Mouse (Mus musculus) CD4-positive, CD25-positive, alpha-beta regulatory T cell, adult 4 months (primary cell): ENCODE measurements around the gene Fbxw10. TPM values are rescaled to one million over a fixed set of nuclear protein-coding genes. Genes with fewer than 3 reads are reported as not detected.

ENCODE experiments used
- ATAC-seq: one replicate; pipeline ENCODE4 v1.8.0; 2017
- polyA plus RNA-seq, 2 experiments: library from polyadenylated mRNA; unstranded; fragments of 100-300 nt; shearing (Covaris generic); gene quantifications; one replicate each; pipeline ENCODE4 v1.2.1; 2017

The Fbxw10 gene
- polyA plus RNA-seq = 1 to 10 TPM; 8.4 to 9.6 TPM

GRCm38 (mm10) chr11:62846961-62847654 lies at the start of gene Fbxw10:
TSS of gene Fbxw10 (plus strand) at chr11:62847069.
- ATAC-seq = peak; percentile 85

DNA sequence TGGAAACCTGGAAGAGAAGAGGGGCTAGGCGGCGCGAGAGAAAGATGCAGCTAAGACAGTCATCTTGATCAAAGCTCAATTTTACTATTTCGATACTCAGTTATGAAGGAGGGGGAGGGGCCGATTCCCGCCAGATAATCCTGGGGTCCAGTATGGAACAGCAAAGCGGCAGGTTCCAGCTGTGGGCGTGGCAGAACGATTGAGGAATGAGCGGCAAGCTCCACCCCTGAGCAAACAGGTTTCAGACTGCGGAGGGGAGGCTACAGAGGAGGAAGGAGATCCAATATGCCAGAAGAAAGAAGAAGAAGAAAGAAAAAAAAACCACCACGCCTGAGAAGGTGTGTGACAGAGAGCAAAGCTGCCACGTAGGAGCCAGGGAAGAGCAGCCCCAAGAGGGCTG lies 42.8 kb upstream of the Fbxw10 start:
- ATAC-seq = no peak

DNA sequence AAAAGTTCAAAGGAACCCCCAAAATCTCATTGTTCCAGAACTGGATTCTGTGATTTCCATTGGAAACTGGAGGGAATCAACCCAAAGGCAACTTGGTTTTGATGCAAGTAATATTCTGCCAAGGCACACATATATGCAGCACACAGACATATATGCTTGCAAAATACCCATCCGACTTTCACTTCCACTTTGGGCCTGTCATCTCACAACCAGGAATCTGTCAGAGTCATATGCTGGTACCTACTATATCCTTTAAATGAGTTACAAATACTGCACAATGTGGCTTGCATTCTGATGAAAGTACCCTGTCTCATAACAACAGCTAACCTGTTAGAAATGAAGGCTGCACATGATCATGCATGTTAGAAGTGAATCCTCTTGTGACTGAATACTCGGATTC lies 38.9 kb upstream of the Fbxw10 start:
- ATAC-seq = no peak

- no peak for ATAC-seq
Measured at GRCm38 (mm10) chr11:62809201-62809600, 37.7 kb upstream of the Fbxw10 start.

DNA sequence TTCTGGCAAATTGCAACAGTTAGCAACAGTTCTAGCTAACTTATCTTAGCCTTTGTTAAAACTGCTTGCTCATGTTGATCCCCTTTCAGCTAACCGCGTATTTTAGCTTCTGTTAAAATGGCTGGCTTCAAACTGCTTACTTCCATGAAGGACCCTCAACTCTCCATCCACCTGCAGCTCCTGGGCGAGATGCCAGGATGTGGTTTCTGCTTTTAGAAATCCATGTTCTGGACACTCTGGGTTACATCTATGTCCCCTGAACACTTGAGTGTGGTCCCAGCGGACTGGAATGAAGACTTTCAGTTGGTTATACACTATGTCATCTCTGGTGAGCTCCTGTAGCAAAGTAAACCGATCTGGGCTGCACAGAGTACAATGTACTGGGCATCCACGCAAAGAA lies 34.6 kb upstream of the Fbxw10 start:
- ATAC-seq = no peak

DNA sequence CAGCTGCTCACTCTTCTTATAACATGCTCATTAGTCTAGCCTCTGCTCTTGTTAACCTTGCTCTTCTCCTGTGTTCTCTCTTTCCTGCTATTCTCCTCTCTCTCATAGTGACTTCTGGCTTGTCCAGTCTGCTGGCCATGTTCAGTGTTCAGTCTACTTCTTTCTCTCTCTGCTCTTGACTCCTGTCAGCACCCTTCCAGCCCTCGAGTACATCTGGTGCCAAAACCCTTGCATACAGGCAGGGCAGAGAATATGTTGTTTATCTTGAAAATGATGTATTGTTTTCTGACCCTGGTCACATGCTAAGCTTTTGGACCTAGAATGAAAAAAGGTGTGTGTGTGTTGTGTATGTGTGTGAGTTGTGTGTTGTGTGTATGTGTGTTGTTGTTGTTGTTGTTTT lies 33.4 kb upstream of the Fbxw10 start:
- no peak for ATAC-seq

- no peak for ATAC-seq
Measured at GRCm38 (mm10) chr11:62813970-62814624, 32.8 kb upstream of the Fbxw10 start.

DNA sequence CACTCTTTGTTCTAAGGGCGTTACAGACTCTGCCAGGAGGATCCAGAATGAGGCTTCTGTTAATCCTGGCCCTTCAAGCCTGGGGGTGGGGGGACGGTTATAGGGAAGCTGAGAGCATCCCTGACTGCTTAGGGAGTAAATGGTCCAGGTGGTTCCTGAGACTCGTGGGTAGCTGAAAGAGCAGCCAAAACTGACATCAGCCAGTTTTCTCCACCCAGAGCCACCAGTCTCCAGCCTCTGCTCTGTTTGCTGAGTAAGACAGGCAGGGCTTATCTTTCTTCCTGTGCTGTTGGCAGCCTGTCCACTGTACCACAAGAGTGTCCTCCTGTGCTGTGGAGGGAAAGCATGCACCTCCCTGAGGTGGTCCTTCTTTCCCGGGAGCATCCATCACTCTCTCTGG lies 32.2 kb upstream of the Fbxw10 start:
- no peak for ATAC-seq

DNA sequence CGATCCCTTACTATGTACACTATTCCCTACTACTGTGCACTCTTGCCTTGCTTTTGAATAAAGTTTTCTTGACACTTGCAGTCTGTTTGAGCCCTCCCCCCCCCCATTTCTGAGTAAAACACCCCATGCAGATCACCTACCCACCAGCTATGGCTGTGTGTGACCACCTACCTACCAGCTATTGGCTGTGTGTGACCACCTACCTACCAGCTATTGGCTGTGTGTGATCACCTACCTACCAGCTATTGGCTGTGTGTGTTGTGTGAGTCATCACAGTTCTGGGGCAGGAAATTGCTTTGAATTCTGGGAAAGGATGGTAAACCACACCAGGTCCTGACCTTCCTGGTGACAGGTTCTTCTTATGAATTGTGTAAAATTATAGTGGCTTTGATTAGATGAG lies 31.4 kb upstream of the Fbxw10 start:
- peak; percentile 62 for ATAC-seq

DNA sequence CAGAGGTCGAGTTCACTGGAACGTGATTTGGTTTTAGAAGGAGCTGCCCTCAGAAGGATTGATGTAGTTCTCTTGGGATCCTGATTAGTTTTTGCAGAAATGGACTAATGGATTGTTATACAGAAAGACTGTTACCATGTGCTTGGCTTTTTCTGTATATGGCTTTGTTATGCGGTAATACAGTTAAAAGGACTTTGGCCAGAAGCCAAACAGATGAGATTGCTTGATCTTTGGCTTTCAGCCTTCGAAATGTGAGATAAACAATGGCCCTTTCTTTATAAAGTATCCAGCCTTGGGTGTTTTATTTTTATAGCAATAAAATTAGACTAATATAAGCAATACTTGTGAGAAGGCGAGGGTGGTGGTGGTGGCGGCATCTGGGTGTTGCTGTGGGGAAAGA lies 30.3 kb upstream of the Fbxw10 start:
- no peak for ATAC-seq

DNA sequence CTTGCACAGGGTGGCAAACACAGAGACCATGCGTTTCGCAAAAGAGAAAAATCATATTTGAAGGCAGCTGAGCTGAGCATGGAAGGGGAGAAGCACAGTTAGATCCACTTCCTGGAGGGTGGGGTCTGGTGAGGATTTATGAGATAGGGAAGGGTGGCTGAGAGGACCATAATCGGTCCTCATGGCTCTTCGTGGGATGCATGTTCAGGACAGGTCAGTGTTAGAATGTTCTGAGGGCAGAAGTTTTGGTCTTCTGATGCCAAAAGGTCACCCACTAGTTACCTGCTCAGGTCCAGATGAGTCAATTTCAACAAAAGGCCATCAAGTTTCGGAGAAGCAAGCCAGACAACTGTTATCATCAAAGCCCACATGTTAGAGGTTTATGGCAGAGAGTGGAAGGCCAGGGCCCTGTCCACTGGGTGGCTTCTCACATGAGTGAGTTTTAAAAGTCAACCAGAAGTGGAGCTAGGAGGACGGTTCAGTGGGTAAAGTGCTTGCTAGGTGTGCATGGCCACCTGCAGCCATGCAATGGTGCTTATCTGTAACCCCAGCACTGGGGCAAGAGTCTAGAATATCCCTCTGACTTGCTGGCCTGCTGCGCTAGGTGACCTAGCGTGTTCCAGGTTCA lies 27.7 kb upstream of the Fbxw10 start:
- no peak for ATAC-seq

- ATAC-seq = peak; percentile 63
Measured at GRCm38 (mm10) chr11:62820059-62820541, 26.8 kb upstream of the Fbxw10 start, which contains the start of gene Trim16. TSS of gene Trim16 (plus strand) at chr11:62820231.

DNA sequence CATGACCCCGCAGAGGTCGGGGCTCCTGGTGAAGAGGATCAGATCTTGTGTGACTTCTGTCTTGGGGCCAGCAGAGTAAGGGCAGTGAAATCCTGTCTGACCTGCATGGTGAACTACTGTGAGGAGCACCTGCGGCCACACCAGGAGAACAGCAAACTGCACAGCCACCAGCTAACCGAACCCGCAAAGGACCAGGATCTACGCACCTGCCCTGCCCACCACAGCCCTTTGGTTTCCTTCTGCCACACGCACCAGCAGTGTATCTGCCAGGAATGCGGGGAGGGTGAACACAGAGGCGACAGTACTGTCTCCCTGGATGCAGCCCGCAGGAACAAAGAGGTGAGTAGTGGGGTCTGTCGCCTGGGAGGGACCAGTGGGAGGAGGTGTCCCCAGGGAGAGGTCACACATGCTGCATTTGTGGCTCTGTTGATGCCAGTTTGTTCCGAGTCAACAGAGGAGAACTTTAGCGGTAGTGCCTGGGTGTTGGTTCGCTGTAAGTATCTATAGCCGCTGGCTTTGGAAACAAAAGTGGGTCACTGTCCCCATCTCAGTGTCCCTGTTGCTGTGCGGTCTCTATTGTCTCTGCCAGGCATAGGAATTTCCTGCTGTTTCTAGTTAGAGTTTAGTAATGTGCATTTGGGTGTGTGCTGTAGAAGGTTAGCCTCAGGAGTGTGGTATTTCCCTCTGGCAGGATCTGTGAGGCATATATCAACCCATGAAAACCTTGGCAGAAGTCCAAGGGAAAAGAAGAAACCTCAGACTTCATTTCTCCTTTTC lies 26.0 kb upstream of the Fbxw10 start:
- ATAC-seq = no peak

- peak; percentile 58 for ATAC-seq
Measured at GRCm38 (mm10) chr11:62821893-62822292, 25.0 kb upstream of the Fbxw10 start.

DNA sequence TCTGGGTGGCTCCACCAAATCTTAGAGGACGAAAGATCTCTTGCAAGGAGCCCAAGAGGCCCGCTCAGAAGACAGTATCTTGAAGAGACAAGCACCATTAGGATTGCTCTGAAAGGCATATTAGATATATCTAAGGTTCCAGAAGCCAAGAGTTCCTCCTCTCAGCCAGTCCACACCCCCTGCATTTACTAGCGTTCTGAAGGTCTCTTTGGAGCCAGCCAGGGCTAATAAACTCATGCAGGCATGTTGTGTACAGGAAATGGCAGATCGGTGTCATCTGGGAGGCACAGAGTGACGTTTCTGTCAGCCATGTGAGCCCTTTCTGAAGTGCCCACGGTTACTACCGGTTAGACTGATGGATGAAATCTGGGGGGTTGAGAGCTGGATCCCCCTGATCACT lies 22.7 kb upstream of the Fbxw10 start:
- ATAC-seq = peak; percentile 30

DNA sequence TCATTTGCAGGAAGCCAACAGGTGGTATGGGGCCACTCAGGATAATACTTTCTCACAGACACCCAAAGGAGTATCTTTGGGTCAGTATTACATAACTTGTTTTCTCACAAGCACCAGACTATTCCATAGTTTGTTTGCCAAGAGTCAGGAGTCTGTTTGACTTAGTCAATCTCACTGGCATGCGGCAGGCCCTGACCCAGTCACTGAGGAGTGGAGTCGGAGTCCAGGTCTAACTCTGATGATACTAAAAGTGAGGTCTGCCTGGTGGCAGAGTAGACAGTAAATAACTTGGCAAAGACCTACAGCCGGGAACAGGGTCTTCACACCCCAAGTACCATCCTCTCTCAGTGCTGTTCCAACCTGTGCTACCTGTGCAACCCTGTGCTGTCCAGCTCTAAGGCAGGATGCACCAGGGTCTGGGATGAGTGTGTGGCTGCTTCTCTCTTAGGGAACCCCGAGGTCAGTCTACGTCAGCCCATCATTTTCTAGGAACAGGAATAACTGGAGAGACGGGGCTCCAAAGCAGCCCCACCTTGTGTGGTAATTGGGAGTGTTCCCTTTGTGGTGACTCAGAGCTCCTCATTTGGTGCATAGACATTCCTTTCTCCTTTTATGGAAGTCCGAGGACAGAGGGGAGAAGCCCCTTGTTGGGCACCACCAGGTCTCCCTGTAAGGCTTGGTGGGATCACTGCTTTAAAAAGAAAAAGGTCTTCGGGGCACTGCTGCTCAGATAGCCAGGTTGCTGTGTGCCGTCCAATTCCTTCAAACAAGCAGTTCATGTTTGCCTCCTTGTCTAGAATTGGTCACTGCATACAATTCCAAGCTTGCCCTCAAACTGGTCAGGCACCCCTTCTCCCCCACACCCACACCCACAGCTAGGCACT lies 21.4 kb upstream of the Fbxw10 start:
- ATAC-seq = no peak

DNA sequence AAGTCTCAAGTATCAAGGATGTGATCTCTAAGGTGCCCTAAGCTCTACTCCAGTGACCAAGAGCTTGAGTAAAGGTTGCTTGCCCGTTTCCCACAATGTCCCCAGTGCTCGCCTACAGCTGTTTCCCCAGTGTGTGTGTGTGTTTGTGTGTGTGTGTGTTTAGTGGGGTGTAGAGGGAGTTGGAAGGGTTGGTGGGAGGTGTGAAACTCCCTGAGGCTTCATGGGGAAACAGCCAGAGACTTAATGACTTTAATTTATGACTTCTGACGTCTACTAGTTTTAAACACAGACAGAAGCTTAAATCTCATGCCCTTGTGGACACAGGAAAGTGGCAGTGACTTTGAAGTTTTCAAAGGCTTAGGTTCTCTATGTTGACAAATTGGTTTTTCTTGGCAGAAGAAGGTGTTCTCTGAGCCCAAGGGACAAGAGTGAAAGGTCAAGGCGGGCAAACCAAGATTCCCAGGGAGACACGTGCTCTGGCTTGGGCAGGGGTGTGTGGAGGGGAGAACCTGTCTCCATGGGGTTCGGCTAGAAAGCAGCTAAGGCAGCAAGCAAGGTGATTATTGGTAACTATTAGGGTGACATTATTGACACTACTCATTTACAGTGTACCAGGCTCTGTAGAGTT lies 20.6 kb upstream of the Fbxw10 start:
- ATAC-seq = no peak

- no peak for ATAC-seq
Measured at GRCm38 (mm10) chr11:62827135-62827534, 19.7 kb upstream of the Fbxw10 start.

- no peak for ATAC-seq
Measured at GRCm38 (mm10) chr11:62827911-62828310, 19.0 kb upstream of the Fbxw10 start.

DNA sequence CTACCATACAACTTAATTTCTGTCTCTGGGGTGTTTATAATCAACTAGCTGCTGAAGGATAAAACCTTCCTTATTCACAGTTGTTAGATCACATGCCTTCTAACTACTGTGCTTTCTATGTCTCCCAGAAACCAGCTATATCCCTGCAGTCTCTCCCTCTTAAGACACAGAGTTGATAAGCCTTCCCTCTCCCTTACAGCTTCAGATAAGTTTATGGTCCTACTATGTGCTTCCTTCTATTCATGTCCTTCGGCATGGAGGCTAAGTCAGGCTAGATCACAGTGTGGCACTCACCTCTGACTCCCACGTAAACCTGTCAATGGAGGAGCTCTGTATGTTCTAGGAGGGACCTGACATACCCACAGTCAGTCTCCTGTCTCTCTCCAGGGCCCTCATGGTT lies 16.5 kb upstream of the Fbxw10 start:
- no peak for ATAC-seq

- ATAC-seq = no peak
Measured at GRCm38 (mm10) chr11:62831906-62832305, 15.0 kb upstream of the Fbxw10 start.
